Mouse (Mus musculus) liver, embryonic 14.5 days (tissue): ENCODE measurements at regions not wholly inside any gene's neighbourhood (a gene's known extent, or its start where the extent isn't known, plus 50 kb on each side); places are given as distances from the start of the nearest gene placed in this dataset.

Experiments
- CTCF ChIP-seq: IDR thresholded peaks from 2 replicates; pipeline ENCODE4 v1.5.1; 2016; ENCODE audit warnings: antibody characterized with exemption, low read depth, control low read depth
- EP300 ChIP-seq: IDR thresholded peaks from 2 replicates; pipeline ENCODE4 v1.6.1; 2016; ENCODE audit warnings: antibody characterized with exemption, low read depth

DNA sequence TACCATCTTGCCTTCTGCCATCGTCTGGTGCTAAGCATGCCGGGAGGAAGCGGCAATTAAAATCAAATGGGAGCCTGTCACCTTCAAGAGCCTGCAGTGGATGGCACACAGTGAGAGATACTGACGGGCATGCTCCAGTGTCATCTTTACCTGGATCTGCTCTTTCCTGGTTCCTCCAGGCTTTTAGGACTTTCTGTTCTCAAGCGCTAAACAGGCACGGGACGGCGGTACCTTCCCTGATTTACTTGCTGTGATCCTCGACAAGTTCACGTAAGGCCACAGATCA, 347.6 kb downstream of the Med10 start:
- TF ChIP-seq EP300, result no peak
- no peak for TF ChIP-seq CTCF
